Mouse (Mus musculus) heart, adult 2 months (tissue): ENCODE measurements at regions not wholly inside any gene's neighbourhood (a gene's known extent, or its start where the extent isn't known, plus 50 kb on each side); places are given as distances from the start of the nearest gene placed in this dataset.

Experiments
- CTCF ChIP-seq: fragments of 200-600 bp; IDR thresholded peaks from 2 replicates; pipeline ENCODE4 v1.8.1; 2022; ENCODE audit warnings: antibody characterized with exemption, mild to moderate bottlenecking, moderate library complexity
- EP300 ChIP-seq: fragments of 200-500 bp; IDR thresholded peaks from 2 replicates; pipeline ENCODE4 v1.6.1; 2011; ENCODE audit warnings: low read depth, low read length, control low read depth; ENCODE audit not compliant: insufficient read depth

DNA sequence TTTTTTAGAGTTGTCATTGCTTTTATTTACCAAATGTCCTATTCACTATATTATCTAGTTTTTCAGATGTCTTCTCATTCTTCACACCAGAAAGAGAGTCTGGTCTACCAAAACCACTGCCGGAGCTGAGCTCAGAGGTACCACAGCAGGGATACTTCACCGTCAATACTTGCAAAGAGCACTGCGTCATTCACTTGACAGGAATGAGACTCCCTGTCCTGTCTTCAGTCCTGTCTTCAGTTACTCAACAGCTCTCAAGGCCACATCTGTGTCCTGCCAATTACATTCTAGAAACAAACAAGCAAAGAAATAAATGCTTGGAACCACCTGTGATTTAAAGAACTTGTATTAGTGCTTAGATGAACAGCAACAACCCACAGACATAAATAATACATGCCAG lies 194.6 kb upstream of the Ap5m1 start:
- TF ChIP-seq CTCF (no peak), EP300 (no peak)
